Mouse (Mus musculus) liver, postnatal 0 days (tissue): ENCODE data around the gene Tmem95. TPM values are rescaled to one million over a fixed set of nuclear protein-coding genes. Genes with fewer than 3 reads are reported as not detected.

Experiments
- ATAC-seq: fragments of 200-750 bp; cut with Nextera tagmentation; 2 replicates; pipeline ENCODE4 v1.8.0; 2017; ENCODE audit warnings: mild to moderate bottlenecking, moderate library complexity
- DNase-seq: peaks from one replicate; pipeline ENCODE4 v3.0.0-alpha.2; 2016
- H3K27ac ChIP-seq: fragments of 300-500 bp; sonication (generic); 2 replicates; pipeline ENCODE4 v1.5.1; 2014; ENCODE audit warnings: antibody characterized with exemption, moderate library complexity, mild to moderate bottlenecking, low read depth
- H3K27me3 ChIP-seq: fragments of 300-500 bp; sonication (generic); 2 replicates; pipeline ENCODE4 v1.6.1; 2014; ENCODE audit warnings: low read length, control low read depth, mixed read lengths; ENCODE audit not compliant: insufficient read depth
- H3K36me3 ChIP-seq: fragments of 300-500 bp; sonication (generic); replicated peaks from 2 replicates; pipeline ENCODE4 v1.6.1; 2014; ENCODE audit warnings: mild to moderate bottlenecking, control low read depth, low read length, moderate library complexity, mixed read lengths; ENCODE audit not compliant: insufficient read depth
- H3K4me1 ChIP-seq: fragments of 300-500 bp; sonication (generic); 2 replicates; pipeline ENCODE4 v1.6.1; 2014; ENCODE audit warnings: antibody characterized with exemption, mild to moderate bottlenecking, control low read depth; ENCODE audit not compliant: insufficient read depth
- H3K4me2 ChIP-seq: fragments of 300-500 bp; sonication (generic); 2 replicates; pipeline ENCODE4 v1.6.1; 2014; ENCODE audit warnings: low read depth, mild to moderate bottlenecking, low read length, moderate library complexity, mixed read lengths
- H3K4me3 ChIP-seq: fragments of 300-500 bp; sonication (generic); 2 replicates; pipeline ENCODE4 v1.5.1; 2014; ENCODE audit warnings: low read depth, low read length
- H3K9ac ChIP-seq: fragments of 300-500 bp; sonication (generic); replicated peaks from 2 replicates; pipeline ENCODE4 v1.6.1; 2014; ENCODE audit warnings: mild to moderate bottlenecking, moderate library complexity
- H3K9me3 ChIP-seq: fragments of 300-500 bp; sonication (generic); 2 replicates; pipeline ENCODE4 v1.6.1; 2016; ENCODE audit warnings: mild to moderate bottlenecking, control low read depth, low read length, mixed read lengths
- CTCF ChIP-seq: sonication (generic); IDR thresholded peaks from 2 replicates; pipeline ENCODE4 v1.5.1; 2016; ENCODE audit warnings: antibody characterized with exemption, low read depth
- EP300 ChIP-seq: IDR thresholded peaks from 2 replicates; pipeline ENCODE4 v1.6.1; 2016; ENCODE audit warnings: antibody characterized with exemption, low read depth, mild to moderate bottlenecking
- WGBS: fragments of 180-500 bp; shearing (Covaris S2); extraction: QIAGEN DNeasy Blood & Tissue Kit; methylation state at CpG from one replicate; pipeline ENCODE4 v1.1.7; 2014; ENCODE audit not compliant: insufficient replicate concordance; 5-methylcytosine and 5-hydroxymethylcytosine counted together
- polyA plus RNA-seq: library from polyadenylated mRNA; unstranded; fragments of >200 nt; fragmentation: Nextera tagmentation; extraction: Ambion mirVana; gene quantifications from 2 replicates; pipeline ENCODE4 v1.2.1, GENCODE M21; 2015

Tmem95 gene
- polyA plus RNA-seq, result not detected in 2 replicates

GRCm38 (mm10) chr11:69877878-69878277 is at the start of gene Tmem95:
Tmem95 (minus strand) TSS chr11:69878018.
- WGBS, result 81% methylated on average over 11 of the region's 11 CpGs
- no peaks in the 10 kb centered on the region for H3K9me3 ChIP-seq
- peaks cover 45% of the 10 kb centered on the region for H3K4me1 ChIP-seq
- H3K4me2 ChIP-seq, result peak within 1 kb of the TSS; percentile 20
- H3K27me3 ChIP-seq, result no peaks in the 10 kb centered on the region
- no peaks in the 10 kb centered on the region for H3K36me3 ChIP-seq
- ATAC-seq, result no peak
- TF ChIP-seq EP300 (no peak), CTCF (no peak)
- no peak for DNase-seq
- H3K27ac ChIP-seq, result no peak within 1 kb of the TSS
- H3K9ac ChIP-seq, result no peak within 1 kb of the TSS
- H3K4me3 ChIP-seq, result no peak within 1 kb of the TSS

- Histone ChIP-seq H3K36me3 (no peaks in the 10 kb centered on the region), H3K27ac (no peak overlapping the region), H3K27me3 (no peaks in the 10 kb centered on the region), H3K4me2 (no peak overlapping the region), H3K9ac (no peak overlapping the region), H3K4me1 (peaks cover 8% of the 10 kb centered on the region), H3K9me3 (no peaks in the 10 kb centered on the region), H3K4me3 (no peak overlapping the region)
- TF ChIP-seq EP300 (no peak), CTCF (0 out of 2 replicates have a peak, but pooled peaks have one; percentile 18)
- whole genome bisulfite sequencing, result 90% methylated on average over 2 of the region's 2 CpGs
- ATAC-seq (no peak), DNase-seq (no peak)
Observed at GRCm38 (mm10) chr11:69927501-69927900, 49.7 kb upstream of the Tmem95 start.

GRCm38 (mm10) chr11:69922796-69923195 is 45.0 kb upstream of the Tmem95 start:
- TF ChIP-seq EP300 (no peak), CTCF (no peak)
- Histone ChIP-seq H3K27me3 (no peaks in the 10 kb centered on the region), H3K4me2 (peak overlapping the region; percentile 92), H3K4me3 (peak overlapping the region; percentile 96; the same call in 1 of the 2 replicates), H3K9me3 (no peaks in the 10 kb centered on the region), H3K36me3 (peaks cover 12% of the 10 kb centered on the region), H3K4me1 (peaks cover 28% of the 10 kb centered on the region), H3K27ac (peak overlapping the region; percentile 100), H3K9ac (no peak overlapping the region; the same call in 1 of the 2 replicates)
- ATAC-seq (no peak), DNase-seq (peak; percentile 12)
- 60% methylated on average over 3 of the region's 3 CpGs for WGBS

GRCm38 (mm10) chr11:69922012-69922756 is 44.4 kb upstream of the Tmem95 start:
- TF ChIP-seq EP300 (no peak), CTCF (peak; percentile 36; the same call in 1 of the 2 replicates)
- Histone ChIP-seq H3K27ac (peak overlapping the region; percentile 100), H3K4me1 (peaks cover 32% of the 10 kb centered on the region), H3K36me3 (peaks cover 18% of the 10 kb centered on the region), H3K9me3 (no peaks in the 10 kb centered on the region), H3K9ac (peak overlapping the region; percentile 60), H3K4me3 (peak overlapping the region; percentile 96), H3K4me2 (peak overlapping the region; percentile 92), H3K27me3 (no peaks in the 10 kb centered on the region)
- no peak for DNase-seq
- no peak for ATAC-seq
- 3% methylated on average over 12 of the region's 12 CpGs for WGBS

GRCm38 (mm10) chr11:69921114-69922011 is 43.5 kb upstream of the Tmem95 start, which contains the start of gene Eif5a:
Eif5a (minus strand) TSS chr11:69921958.
- DNase-seq (peak; percentile 100), ATAC-seq (peak; percentile 88)
- Histone ChIP-seq H3K27ac (peak within 1 kb of the TSS; percentile 100), H3K27me3 (no peaks in the 10 kb centered on the region), H3K4me3 (peak within 1 kb of the TSS; percentile 96), H3K4me1 (peaks cover 40% of the 10 kb centered on the region), H3K36me3 (peaks cover 26% of the 10 kb centered on the region), H3K9ac (peak within 1 kb of the TSS; percentile 91), H3K4me2 (peak within 1 kb of the TSS; percentile 92), H3K9me3 (no peaks in the 10 kb centered on the region)
- peak; percentile 86 for TF ChIP-seq CTCF
- peak; percentile 51; the same call in 1 of the 2 replicates for TF ChIP-seq EP300
- WGBS, result under 1% methylated on average over 78 of the region's 78 CpGs
